Mouse (Mus musculus) brain, embryonic 14.5 days (tissue): ENCODE results near the gene Ap1b1.

Experiments used
- CTCF ChIP-seq: fragments of 200-500 bp; IDR thresholded peaks from 2 replicates; pipeline ENCODE4 v1.5.1; 2012; ENCODE audit warnings: inconsistent platforms, mild to moderate bottlenecking, moderate library complexity, borderline replicate concordance; ENCODE audit not compliant: insufficient read depth, insufficient read length; ENCODE audit errors: extremely low read depth
- POLR2A ChIP-seq: fragments of 200-500 bp; IDR thresholded peaks from 2 replicates; pipeline ENCODE4 v1.6.1; 2012; ENCODE audit warnings: mild to moderate bottlenecking, inconsistent platforms, borderline replicate concordance; ENCODE audit not compliant: poor library complexity, insufficient read depth, insufficient read length, severe bottlenecking; ENCODE audit errors: extremely low read depth

DNA sequence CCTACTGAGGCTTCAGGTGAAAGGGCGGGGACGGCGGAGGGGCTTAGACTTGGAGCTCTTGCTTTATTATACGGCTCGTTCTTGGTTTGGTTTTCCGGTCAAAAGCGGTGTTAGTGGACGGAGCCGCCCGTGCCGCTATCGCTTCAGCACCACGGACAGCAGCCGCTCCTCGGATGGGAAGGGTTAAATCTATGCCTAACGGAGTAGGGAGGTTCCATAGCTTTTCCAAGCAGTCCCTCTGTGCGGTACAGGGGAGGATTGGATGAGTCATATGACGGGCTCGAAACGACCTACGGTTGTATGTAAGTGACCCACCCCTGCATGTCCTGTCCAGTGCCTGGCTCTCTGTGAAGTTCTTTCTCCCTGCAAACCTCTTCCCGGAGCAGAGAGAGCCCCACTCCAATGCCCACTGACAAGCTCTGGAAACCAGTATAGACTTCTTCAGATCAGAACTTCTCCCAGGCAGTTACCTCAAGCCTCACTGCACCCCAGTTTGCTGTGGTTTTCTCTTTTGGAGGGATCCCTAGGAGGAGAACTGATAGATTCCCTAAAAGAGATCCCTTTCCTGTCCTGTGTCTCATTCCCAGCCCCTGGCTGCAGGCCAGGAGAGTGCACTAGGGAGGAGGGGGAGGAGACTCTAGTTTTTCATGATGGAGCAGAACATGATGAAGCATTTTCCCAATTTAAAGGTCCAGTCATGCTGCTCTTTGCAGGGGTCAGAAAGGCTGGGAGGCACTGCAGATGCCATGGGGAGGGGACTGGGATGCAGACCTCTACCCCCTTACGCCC lies 37.2 kb upstream of the Ap1b1 start:
- TF ChIP-seq CTCF (no peak), POLR2A (no peak)
